Mouse (Mus musculus): ENCODE data around the gene Cisd1.

GRCm38 (mm10) chr10:71344579-71345143 lies at the start of gene Cisd1:
- TF ChIP-seq CTCF (IDR thresholded peaks at IDR 0.05; ENCODE audit: low read depth, low read length): no peak
- peak; percentile 85 for TF ChIP-seq POLR2A (IDR thresholded peaks at IDR 0.05; ENCODE audit: extremely low read depth, insufficient read depth, low read length)
